Mouse (Mus musculus) liver, embryonic 13.5 days (tissue): ENCODE measurements around the gene Rftn1. TPM values are rescaled to one million over a fixed set of nuclear protein-coding genes. Genes with fewer than 3 reads are reported as not detected.
"Not testable (repeated sequence)": the region's sequence is repeated elsewhere in the genome, so short reads cannot be mapped to it uniquely, and the experiment has no call there.

Experiments
- ATAC-seq: fragments of 200-750 bp; cut with Nextera tagmentation; 2 replicates; pipeline ENCODE4 v1.8.0; 2017; ENCODE audit warnings: low read depth, mild to moderate bottlenecking, moderate number of reproducible peaks, moderate library complexity
- DNase-seq: peaks from one replicate; pipeline ENCODE4 v3.0.0; 2022
- H3K27ac ChIP-seq: fragments of 300-500 bp; sonication (generic); 2 replicates; pipeline ENCODE4 v1.5.1; 2015; ENCODE audit warnings: moderate library complexity, mild to moderate bottlenecking, inconsistent platforms
- H3K27me3 ChIP-seq: fragments of 300-500 bp; sonication (generic); 2 replicates; pipeline ENCODE4 v1.6.1; 2015; ENCODE audit warnings: mild to moderate bottlenecking, inconsistent platforms
- H3K36me3 ChIP-seq: fragments of 300-500 bp; sonication (generic); 2 replicates; pipeline ENCODE4 v1.6.1; 2015; ENCODE audit warnings: mild to moderate bottlenecking, inconsistent platforms
- H3K4me1 ChIP-seq: fragments of 300-500 bp; sonication (generic); replicated peaks from 2 replicates; pipeline ENCODE4 v1.6.1; 2015; ENCODE audit warnings: inconsistent platforms
- H3K4me2 ChIP-seq: fragments of 300-500 bp; sonication (generic); 2 replicates; pipeline ENCODE4 v1.6.1; 2015; ENCODE audit warnings: inconsistent platforms, mild to moderate bottlenecking, moderate library complexity
- H3K4me3 ChIP-seq: fragments of 300-500 bp; sonication (generic); replicated peaks from 2 replicates; pipeline ENCODE4 v1.5.1; 2015; ENCODE audit warnings: mild to moderate bottlenecking, inconsistent platforms
- H3K9ac ChIP-seq: fragments of 300-500 bp; sonication (generic); 2 replicates; pipeline ENCODE4 v1.6.1; 2015; ENCODE audit warnings: mild to moderate bottlenecking, inconsistent platforms
- H3K9me3 ChIP-seq: fragments of 300-500 bp; sonication (generic); replicated peaks from 2 replicates; pipeline ENCODE4 v1.6.1; 2016; ENCODE audit warnings: inconsistent platforms
- WGBS: fragments of 180-500 bp; shearing (Covaris S2); methylation state at CpG from one replicate; pipeline ENCODE4 v1.1.7; 2015; ENCODE audit not compliant: insufficient replicate concordance; 5-methylcytosine and 5-hydroxymethylcytosine counted together
- polyA plus RNA-seq: library from polyadenylated mRNA; unstranded; fragments of >200 nt; fragmentation: Nextera tagmentation; extraction: Ambion mirVana; gene quantifications from 2 replicates; pipeline ENCODE4 v1.2.1, GENCODE M21; 2015

Gene Rftn1
- polyA plus RNA-seq, 1 experiment from 2014 or later, result 5.7 TPM

DNA sequence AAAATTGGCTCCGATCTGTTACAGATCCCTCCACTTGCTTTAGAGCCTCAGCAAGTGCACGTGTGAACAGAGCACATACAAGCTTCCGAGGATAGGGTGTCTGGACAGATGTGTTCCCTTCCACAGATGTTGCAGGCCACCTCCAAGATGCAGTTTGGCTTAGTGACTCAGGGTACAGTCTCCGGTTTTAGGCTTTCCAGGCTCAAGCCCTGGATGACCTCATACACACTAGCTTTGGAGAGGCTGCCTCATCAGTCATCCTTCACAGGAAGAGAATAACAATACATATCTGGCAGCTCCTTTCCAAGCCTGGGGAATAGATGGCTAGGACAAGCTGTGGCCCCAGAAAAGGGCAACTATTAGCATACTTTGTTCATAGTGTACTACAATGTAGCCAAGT lies 65.8 kb downstream of the Rftn1 start:
- H3K4me3 ChIP-seq, result no peak overlapping the region
- no peaks in the 10 kb centered on the region for H3K27me3 ChIP-seq
- H3K36me3 ChIP-seq, result no peaks in the 10 kb centered on the region
- no peaks in the 10 kb centered on the region for H3K9me3 ChIP-seq
- WGBS, result 66% methylated on average over 4 of the region's 4 CpGs
- no peak for ATAC-seq
- no peak overlapping the region for H3K4me2 ChIP-seq
- H3K4me1 ChIP-seq, result peaks cover 38% of the 10 kb centered on the region
- no peak overlapping the region for H3K27ac ChIP-seq
- no peak overlapping the region for H3K9ac ChIP-seq
- DNase-seq, result no peak

DNA sequence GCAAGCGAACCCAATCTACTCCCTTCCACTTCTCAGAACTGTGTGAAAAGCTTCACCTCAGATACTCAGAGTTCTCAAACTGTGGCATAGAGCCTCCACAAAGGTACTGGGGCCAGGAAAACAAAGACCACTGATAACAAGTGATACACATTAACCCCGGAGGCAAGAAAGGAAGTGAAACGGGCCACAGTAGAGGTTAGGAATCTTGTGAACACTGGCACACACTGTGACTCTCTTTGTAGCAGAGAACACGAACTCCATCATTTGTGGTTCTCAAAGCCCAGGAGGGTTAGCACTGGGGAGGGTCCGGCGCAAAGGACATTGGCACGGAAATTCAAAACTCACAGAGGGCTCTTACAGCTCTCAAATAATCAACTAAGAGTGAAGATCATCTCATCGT lies 67.9 kb downstream of the Rftn1 start:
- ATAC-seq, result no peak
- no peaks in the 10 kb centered on the region for H3K36me3 ChIP-seq
- H3K4me1 ChIP-seq, result peaks cover 38% of the 10 kb centered on the region
- no peaks in the 10 kb centered on the region for H3K27me3 ChIP-seq
- no peaks in the 10 kb centered on the region for H3K9me3 ChIP-seq
- no peak overlapping the region for H3K27ac ChIP-seq
- H3K4me3 ChIP-seq, result no peak overlapping the region
- no peak overlapping the region for H3K4me2 ChIP-seq
- no peak overlapping the region for H3K9ac ChIP-seq
- 52% methylated on average over 8 of the region's 8 CpGs for WGBS
- DNase-seq, result no peak

DNA sequence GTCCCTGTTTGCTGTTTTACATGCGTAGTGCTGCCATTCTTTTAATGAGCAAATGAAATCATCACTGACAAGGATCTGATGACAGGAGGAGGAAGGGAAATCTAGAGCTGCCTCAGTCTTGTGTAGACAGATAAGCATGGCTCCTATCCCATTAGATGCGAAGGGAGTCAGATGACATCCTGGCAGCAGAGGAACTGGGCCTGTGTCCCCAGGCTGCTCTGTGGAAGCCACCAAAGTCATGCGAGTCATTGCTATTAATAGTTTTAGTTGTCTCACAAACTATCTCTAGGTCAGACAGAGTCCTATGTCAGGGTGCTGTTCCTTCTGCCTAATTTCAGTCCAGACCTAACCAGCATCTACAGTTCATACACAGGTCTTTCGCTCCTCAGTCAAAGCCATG lies 70.4 kb downstream of the Rftn1 start:
- ATAC-seq (no peak), DNase-seq (no peak)
- Histone ChIP-seq H3K27me3 (no peaks in the 10 kb centered on the region), H3K4me3 (no peak overlapping the region), H3K9ac (no peak overlapping the region), H3K4me2 (no peak overlapping the region), H3K9me3 (no peaks in the 10 kb centered on the region), H3K27ac (no peak overlapping the region), H3K4me1 (peaks cover 27% of the 10 kb centered on the region), H3K36me3 (no peaks in the 10 kb centered on the region)
- WGBS, result 66% methylated on average over 4 of the region's 4 CpGs

DNA sequence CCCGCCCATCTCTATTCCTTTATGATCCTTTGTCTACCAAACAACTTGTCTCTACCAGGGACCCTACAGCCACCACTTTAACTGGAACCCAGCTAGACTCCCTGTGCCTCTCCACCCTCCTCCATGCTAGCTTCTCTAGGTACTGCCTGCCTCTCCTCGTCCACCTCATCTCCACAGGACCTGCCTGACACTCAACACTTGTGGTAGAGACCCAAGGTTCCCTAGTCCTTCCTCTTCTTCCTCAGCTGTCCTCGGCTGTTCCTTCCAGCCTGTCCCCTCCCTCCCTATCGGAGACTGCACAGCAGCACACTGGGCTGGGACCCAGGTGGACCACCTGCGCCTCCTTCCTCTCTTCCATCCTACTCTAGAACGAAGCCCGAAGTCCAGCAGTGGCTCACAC lies 73.0 kb downstream of the Rftn1 start:
- no peaks in the 10 kb centered on the region for H3K36me3 ChIP-seq
- no peak overlapping the region for H3K4me2 ChIP-seq
- H3K4me1 ChIP-seq, result peaks cover 14% of the 10 kb centered on the region; the same call in 1 of the 2 replicates
- ATAC-seq (no peak), DNase-seq (no peak)
- H3K4me3 ChIP-seq, result no peak overlapping the region
- H3K9ac ChIP-seq, result no peak overlapping the region
- 81% methylated on average over 7 of the region's 7 CpGs for WGBS
- H3K27me3 ChIP-seq, result no peaks in the 10 kb centered on the region
- no peaks in the 10 kb centered on the region for H3K9me3 ChIP-seq
- H3K27ac ChIP-seq, result no peak overlapping the region

DNA sequence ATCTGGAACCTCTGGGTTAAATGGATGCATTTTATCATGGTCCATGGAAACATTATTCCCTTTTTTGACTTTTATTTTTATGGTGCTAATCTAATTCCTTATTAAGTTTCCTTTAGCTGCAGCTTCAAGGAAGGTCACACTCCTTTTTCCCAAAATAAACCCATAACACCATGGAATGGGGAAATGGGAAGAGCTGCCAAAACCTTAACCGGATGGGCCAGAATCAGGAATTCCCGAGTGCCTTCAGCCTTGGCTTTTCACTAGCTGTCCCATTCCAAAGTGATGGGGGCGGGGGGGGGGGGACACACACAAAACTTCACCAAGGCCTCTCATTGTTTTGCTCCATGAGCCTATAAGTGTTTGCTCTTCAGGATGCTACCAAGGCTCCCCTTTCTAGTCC lies 73.5 kb downstream of the Rftn1 start:
- Histone ChIP-seq H3K9ac (no peak overlapping the region), H3K4me1 (peaks cover 13% of the 10 kb centered on the region; the same call in 1 of the 2 replicates), H3K4me3 (no peak overlapping the region), H3K27ac (no peak overlapping the region), H3K9me3 (no peaks in the 10 kb centered on the region), H3K27me3 (no peaks in the 10 kb centered on the region), H3K4me2 (no peak overlapping the region), H3K36me3 (no peaks in the 10 kb centered on the region)
- no peak for DNase-seq
- no peak for ATAC-seq
- 84% methylated on average over 3 of the region's 3 CpGs for WGBS

DNA sequence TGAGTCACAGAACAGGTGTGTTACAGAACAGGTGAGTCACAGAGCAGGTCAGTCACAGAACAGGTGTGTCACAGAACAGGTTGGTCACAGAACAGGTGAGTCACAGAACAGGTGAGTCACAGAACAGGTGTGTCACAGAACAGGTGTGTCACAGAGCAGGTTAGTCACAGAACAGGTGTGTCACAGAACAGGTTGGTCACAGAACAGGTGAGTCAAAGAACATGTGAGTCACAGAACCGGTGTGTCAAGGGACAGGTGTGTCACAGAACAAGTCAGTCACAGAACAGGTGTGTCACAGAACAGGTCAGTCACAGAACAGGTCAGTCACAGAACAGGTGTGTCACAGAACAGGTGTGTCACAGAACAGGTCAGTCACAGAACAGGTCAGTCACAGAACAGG lies 74.1 kb downstream of the Rftn1 start:
- not testable (repeated sequence) for H3K36me3 ChIP-seq, H3K27me3 ChIP-seq, H3K9me3 ChIP-seq, H3K27ac ChIP-seq, H3K4me3 ChIP-seq, H3K4me2 ChIP-seq, DNase-seq, ATAC-seq, H3K9ac ChIP-seq, H3K4me1 ChIP-seq
- WGBS, result 86% methylated on average over 1 of the region's 1 CpGs

DNA sequence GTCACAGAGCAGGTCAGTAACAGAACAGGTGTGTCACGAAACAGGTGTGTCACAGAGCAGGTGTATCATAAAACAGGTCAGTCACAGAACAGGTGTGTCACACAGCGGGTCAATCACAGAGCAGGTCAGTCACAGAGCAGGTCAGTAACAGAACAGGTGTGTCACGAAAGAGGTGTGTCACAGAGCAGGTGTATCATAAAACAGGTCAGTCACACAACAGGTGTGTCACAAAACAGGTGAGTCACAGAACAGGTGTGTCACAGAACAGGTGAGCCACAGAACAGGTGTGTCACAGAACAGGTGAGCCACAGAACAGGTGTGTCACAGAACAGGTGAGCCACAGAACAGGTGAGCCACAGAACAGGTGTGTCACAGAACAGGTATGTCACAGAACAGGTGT lies 74.8 kb downstream of the Rftn1 start:
- ATAC-seq, H3K9ac ChIP-seq, H3K27ac ChIP-seq, DNase-seq, H3K27me3 ChIP-seq, H3K4me1 ChIP-seq, H3K9me3 ChIP-seq, H3K4me2 ChIP-seq, H3K36me3 ChIP-seq, H3K4me3 ChIP-seq: not testable (repeated sequence)
- 85% methylated on average over 3 of the region's 3 CpGs for WGBS

DNA sequence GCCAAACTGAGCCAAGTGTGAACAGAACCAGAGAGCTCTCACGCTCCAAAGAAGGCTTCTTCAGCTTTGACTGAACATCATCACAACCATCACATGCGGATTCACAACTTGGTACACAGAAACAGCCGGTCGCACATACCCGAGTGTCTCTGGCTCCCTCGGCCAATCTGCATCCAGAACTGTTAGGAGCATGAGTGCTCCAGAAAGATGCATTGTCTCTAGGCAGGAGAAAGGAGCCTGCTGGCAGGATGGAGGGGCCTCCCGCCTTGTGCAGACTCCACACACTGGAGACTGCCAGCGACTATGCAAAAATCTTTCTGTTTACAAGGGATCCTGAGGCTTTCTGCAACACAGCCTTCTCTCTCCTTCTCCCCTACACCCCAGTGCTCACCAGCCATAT lies 75.8 kb downstream of the Rftn1 start:
- Histone ChIP-seq H3K4me1 (no peaks in the 10 kb centered on the region), H3K27me3 (no peaks in the 10 kb centered on the region), H3K4me3 (no peak overlapping the region), H3K27ac (no peak overlapping the region), H3K9ac (no peak overlapping the region), H3K4me2 (no peak overlapping the region), H3K36me3 (no peaks in the 10 kb centered on the region), H3K9me3 (no peaks in the 10 kb centered on the region)
- WGBS, result 82% methylated on average over 8 of the region's 8 CpGs
- DNase-seq (no peak), ATAC-seq (no peak)

DNA sequence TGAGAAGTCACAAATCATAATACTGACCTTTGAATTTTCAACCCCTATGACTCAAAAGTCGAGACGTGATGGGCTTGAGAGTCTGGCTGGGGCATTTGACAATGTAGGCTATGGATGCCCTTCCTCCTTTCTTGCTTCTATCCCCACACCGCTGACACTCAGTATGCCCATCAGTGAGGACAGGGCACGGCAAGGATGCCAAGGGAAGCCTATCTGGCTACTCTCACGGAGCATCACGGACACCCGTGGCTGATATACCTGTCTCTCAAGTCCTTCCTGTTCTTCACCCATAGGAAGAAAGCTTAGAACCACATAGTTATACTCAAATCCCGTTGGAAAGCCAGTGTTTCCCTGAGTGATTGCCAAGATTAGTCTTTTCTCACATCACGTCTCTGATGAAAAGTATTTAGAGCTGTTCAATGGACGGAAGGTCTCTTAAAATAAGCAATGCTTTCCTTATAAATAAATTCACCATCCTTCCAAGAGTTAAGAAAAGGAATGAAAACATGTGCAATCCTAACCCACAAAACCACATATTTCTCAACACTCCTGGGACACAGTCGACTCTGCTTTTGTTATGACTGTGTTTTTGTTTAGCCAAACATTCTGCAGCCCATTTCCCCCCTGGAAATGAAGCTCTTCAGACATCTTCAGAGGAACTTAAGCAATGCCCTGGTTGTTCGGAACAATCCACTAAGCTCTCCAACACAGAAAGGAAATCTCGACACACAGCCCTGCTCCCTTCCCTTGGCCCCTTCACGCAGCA lies 79.6 kb downstream of the Rftn1 start:
- H3K4me3 ChIP-seq, result no peak overlapping the region
- H3K27ac ChIP-seq, result no peak overlapping the region
- no peaks in the 10 kb centered on the region for H3K9me3 ChIP-seq
- no peaks in the 10 kb centered on the region for H3K36me3 ChIP-seq
- WGBS, result 60% methylated on average over 14 of the region's 14 CpGs
- H3K27me3 ChIP-seq, result no peaks in the 10 kb centered on the region
- H3K4me2 ChIP-seq, result no peak overlapping the region
- no peak for DNase-seq
- ATAC-seq, result no peak
- H3K4me1 ChIP-seq, result no peaks in the 10 kb centered on the region
- no peak overlapping the region for H3K9ac ChIP-seq

DNA sequence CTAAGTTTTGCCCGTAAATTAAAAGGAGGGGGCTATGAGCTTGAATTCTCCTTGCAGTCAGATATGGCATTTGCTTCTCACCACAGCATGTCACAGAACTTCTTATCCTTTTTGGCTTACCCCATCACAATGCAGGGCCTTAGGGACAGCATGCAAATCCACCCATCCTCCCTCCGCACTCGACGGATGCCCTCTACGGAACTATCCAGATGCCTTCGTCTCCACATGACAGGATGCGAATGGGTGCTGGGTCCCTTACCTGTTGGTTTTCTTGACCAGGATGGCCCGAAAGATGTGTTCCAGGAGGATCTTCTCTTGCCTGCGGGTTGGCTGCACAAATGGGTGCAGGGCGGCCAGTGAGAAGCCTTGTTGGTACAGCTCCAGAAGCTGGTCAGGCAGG lies 83.7 kb downstream of the Rftn1 start:
- Histone ChIP-seq H3K36me3 (no peaks in the 10 kb centered on the region), H3K27ac (no peak overlapping the region), H3K9ac (no peak overlapping the region), H3K9me3 (no peaks in the 10 kb centered on the region), H3K4me2 (no peak overlapping the region), H3K4me3 (no peak overlapping the region), H3K27me3 (no peaks in the 10 kb centered on the region), H3K4me1 (no peaks in the 10 kb centered on the region)
- ATAC-seq (no peak), DNase-seq (no peak)
- WGBS, result 86% methylated on average over 10 of the region's 10 CpGs

DNA sequence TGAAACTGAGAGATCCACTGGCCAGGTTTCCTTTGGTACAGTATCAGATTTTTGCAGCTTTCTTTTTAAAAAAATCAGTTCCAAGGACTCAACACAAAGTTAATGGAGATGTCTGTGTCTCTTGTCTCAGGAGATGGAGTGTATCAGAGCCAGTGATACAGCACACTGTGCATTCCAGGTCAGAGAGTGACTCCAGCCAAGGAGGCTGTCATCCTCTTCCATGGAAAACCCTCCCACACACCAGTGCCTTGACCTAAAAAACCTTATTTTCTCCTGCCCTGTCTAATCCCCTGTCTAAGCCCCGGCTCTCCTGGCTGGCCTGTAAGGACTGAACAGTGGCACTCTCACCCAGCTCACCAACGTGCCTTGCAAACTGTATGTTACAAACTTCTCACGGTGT lies 86.3 kb downstream of the Rftn1 start:
- Histone ChIP-seq H3K4me2 (no peak overlapping the region), H3K27me3 (no peaks in the 10 kb centered on the region), H3K9ac (no peak overlapping the region), H3K36me3 (no peaks in the 10 kb centered on the region), H3K4me3 (no peak overlapping the region), H3K27ac (no peak overlapping the region), H3K9me3 (no peaks in the 10 kb centered on the region), H3K4me1 (peaks cover 5% of the 10 kb centered on the region; the same call in 1 of the 2 replicates)
- DNase-seq (no peak), ATAC-seq (no peak)
- WGBS, result 68% methylated on average over 3 of the region's 3 CpGs

DNA sequence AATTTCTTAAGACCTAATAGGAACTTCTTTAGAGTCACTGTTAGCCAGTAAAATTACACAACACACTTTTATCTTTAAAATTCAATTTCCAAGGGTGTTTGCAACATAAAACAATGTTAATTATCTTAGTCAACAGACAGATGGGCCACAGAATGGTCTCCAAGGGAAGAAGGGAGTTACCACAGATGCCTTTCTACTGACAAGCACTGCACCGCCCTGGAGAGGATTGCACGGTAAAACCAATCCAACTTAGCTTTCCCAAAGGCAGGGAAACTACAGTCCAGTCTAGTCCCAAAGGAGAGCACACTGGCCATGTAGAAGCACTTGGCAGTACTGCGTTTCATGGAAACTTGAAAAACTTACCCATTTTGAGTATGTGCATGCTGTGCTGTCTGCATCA lies 89.1 kb downstream of the Rftn1 start:
- no peak overlapping the region for H3K9ac ChIP-seq
- H3K4me1 ChIP-seq, result peaks cover 5% of the 10 kb centered on the region; the same call in 1 of the 2 replicates
- WGBS, result 66% methylated on average over 3 of the region's 3 CpGs
- no peak for DNase-seq
- no peak overlapping the region for H3K27ac ChIP-seq
- no peaks in the 10 kb centered on the region for H3K36me3 ChIP-seq
- H3K4me3 ChIP-seq, result no peak overlapping the region
- H3K9me3 ChIP-seq, result no peaks in the 10 kb centered on the region
- ATAC-seq, result 0 out of 2 replicates have a peak, but pooled peaks have one; percentile 41
- no peak overlapping the region for H3K4me2 ChIP-seq
- H3K27me3 ChIP-seq, result no peaks in the 10 kb centered on the region
